29 mouse cellular contexts compared by ENCODE assay signal in the genomic region with DNA sequence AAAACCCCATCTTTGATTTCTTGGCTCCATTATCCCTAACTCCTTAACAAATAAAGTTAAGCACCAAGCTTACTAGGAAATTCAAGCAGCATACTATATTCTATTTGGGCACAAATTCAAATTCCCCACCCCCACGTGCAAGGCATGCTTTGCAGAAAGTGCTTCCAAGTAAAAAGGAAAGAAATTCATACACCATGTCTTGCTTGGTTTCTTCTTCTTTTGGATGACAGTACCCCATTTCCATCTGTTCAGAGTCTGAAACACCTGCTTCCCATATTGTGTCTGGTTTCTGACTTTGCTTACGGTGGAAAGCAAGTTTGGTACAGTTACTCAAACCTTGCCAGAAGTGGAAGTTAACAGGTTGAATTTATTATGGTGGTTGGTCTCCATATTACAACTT.
DNase-seq lines count a peak whose midpoint lies in the region; ATAC-seq and TF ChIP-seq lines count a peak whose summit lies in the region.
"Had no signal": no experiment of that assay in that cellular context is flagged by ENCODE, and none has a peak within 500 bp of the region (broad histone marks: within the 10 kb centered on the region; RNA-seq: fewer than 3 reads in every experiment).

No protein-coding gene starts in this region.

- no peaks in the 10 kb centered on the region for H3K27me3 ChIP-seq in forebrain, embryonic 15.5 days
- no peaks in the 10 kb centered on the region for H3K27me3 ChIP-seq in forebrain, embryonic 12.5 days
- H3K27me3 ChIP-seq: embryonic facial prominence, embryonic 13.5 days; intestine, embryonic 15.5 days; limb, embryonic 12.5 days; midbrain, embryonic 15.5 days; neural tube, embryonic 13.5 days had no signal

- no peak for TF ChIP-seq CTCF in layer of hippocampus, adult 2 months (conservative IDR thresholded peaks at IDR 0.05)

- no peak overlapping the region for H3K27ac ChIP-seq in forebrain, embryonic 15.5 days (replicated peaks)
- no peak overlapping the region for H3K27ac ChIP-seq in forebrain, embryonic 12.5 days
- H3K27ac ChIP-seq in layer of hippocampus, adult 2 months: no peak overlapping the region
- H3K27ac ChIP-seq: embryonic facial prominence, embryonic 13.5 days; hindbrain, embryonic 10.5 days; intestine, embryonic 15.5 days; limb, embryonic 12.5 days; macrophage; midbrain, embryonic 15.5 days; neural tube, embryonic 13.5 days had no signal

- no peak overlapping the region for H3K4me2 ChIP-seq in forebrain, embryonic 15.5 days (replicated peaks)
- no peak overlapping the region for H3K4me2 ChIP-seq in forebrain, embryonic 12.5 days
- H3K4me2 ChIP-seq: embryonic facial prominence, embryonic 13.5 days; heart, embryonic 11.5 days; intestine, embryonic 15.5 days; limb, embryonic 12.5 days; liver, embryonic 11.5 days; midbrain, embryonic 15.5 days; neural tube, embryonic 13.5 days had no signal

- H3K9me3 ChIP-seq in forebrain, embryonic 15.5 days: no peaks in the 10 kb centered on the region
- H3K9me3 ChIP-seq in forebrain, embryonic 12.5 days: no peaks in the 10 kb centered on the region
- H3K9me3 ChIP-seq: embryonic facial prominence, embryonic 13.5 days; hindbrain, embryonic 10.5 days; intestine, embryonic 15.5 days; limb, embryonic 12.5 days; midbrain, embryonic 15.5 days; neural tube, embryonic 13.5 days had no signal

- no peak overlapping the region for H3K9ac ChIP-seq in forebrain, embryonic 15.5 days (replicated peaks)
- H3K9ac ChIP-seq in forebrain, embryonic 12.5 days: no peak overlapping the region
- H3K9ac ChIP-seq: embryonic facial prominence, embryonic 13.5 days; intestine, embryonic 15.5 days; limb, embryonic 12.5 days; liver, postnatal 0 days; midbrain, embryonic 15.5 days; neural tube, embryonic 13.5 days had no signal

- ATAC-seq in forebrain, embryonic 15.5 days (replicated peaks): peak; percentile 69
- no peak for ATAC-seq in forebrain, embryonic 12.5 days (ENCODE audit: low FRiP score)
- ATAC-seq: hindbrain, embryonic 16.5 days; intestine, embryonic 15.5 days; liver, postnatal 0 days; lung, postnatal 0 days; midbrain, embryonic 15.5 days had no signal

- H3K4me1 ChIP-seq in forebrain, embryonic 15.5 days: no peaks in the 10 kb centered on the region
- H3K4me1 ChIP-seq in forebrain, embryonic 12.5 days: no peaks in the 10 kb centered on the region
- H3K4me1 ChIP-seq: embryonic facial prominence, embryonic 13.5 days; hindbrain, embryonic 10.5 days; intestine, embryonic 15.5 days; limb, embryonic 12.5 days; midbrain, embryonic 15.5 days; neural tube, embryonic 13.5 days had no signal

- WGBS in forebrain, embryonic 15.5 days: 64% methylated on average over 2 of the region's 2 CpGs
- 81% methylated on average over 2 of the region's 2 CpGs for WGBS in forebrain, embryonic 12.5 days

- no peak overlapping the region for H3K4me3 ChIP-seq in forebrain, embryonic 15.5 days
- no peak overlapping the region for H3K4me3 ChIP-seq in forebrain, embryonic 12.5 days (replicated peaks)
- H3K4me3 ChIP-seq in layer of hippocampus, adult 2 months: no peak overlapping the region
- H3K4me3 ChIP-seq: embryonic facial prominence, embryonic 13.5 days; hindbrain, embryonic 10.5 days; intestine, embryonic 15.5 days; limb, embryonic 12.5 days; midbrain, embryonic 15.5 days; myocyte; neural tube, embryonic 13.5 days had no signal

- peak; percentile 34 for DNase-seq in right cerebral cortex, adult 18-20 months
- DNase-seq in right cerebral cortex, postnatal 14 days: no peak
- DNase-seq in layer of hippocampus, adult 2 months (ENCODE audit: low spot score in 2 of 2): peak; percentile 34 to 36
- DNase-seq in spleen, postnatal 14 days (ENCODE audit: low spot score in 2 of 2): no peak
- no peak for DNase-seq in thymus, postnatal 10 days (ENCODE audit: low spot score in 2 of 2)
- DNase-seq: cerebellum, adult 2 months; cerebellum, postnatal 25 days; gastrocnemius, postnatal 14 days; heart, adult 11 months; heart, postnatal 10 days; kidney, adult 8-10 months; kidney, postnatal 10 days; liver, postnatal 0 days; retina, postnatal 1 day; spleen, adult 18-20 months had no signal

- no peaks in the 10 kb centered on the region for H3K36me3 ChIP-seq in forebrain, embryonic 15.5 days
- no peaks in the 10 kb centered on the region for H3K36me3 ChIP-seq in forebrain, embryonic 12.5 days (replicated peaks)
- H3K36me3 ChIP-seq: embryonic facial prominence, embryonic 13.5 days; hindbrain, embryonic 10.5 days; intestine, embryonic 15.5 days; limb, embryonic 12.5 days; midbrain, embryonic 15.5 days; neural tube, embryonic 13.5 days had no signal

Comparison
In these comparisons a context has a peak if more than half of its experiments do, and no peak if none do; other contexts are left out.
1. DNase-seq: peak in right cerebral cortex, adult 18-20 months (single experiment) and layer of hippocampus, adult 2 months (2 of 2); none in right cerebral cortex, postnatal 14 days (single experiment), spleen, postnatal 14 days (0 of 2) and thymus, postnatal 10 days (0 of 2).